Mouse (Mus musculus): Measurements from ENCODE around the gene Elavl2. TPM values are rescaled to one million over a fixed set of nuclear protein-coding genes. Genes with fewer than 3 reads are reported as not detected.
"Not testable (repeated sequence)": the region's sequence is repeated elsewhere in the genome, so short reads cannot be mapped to it uniquely, and the experiment has no call there.

The Elavl2 gene
- polyA plus RNA-seq, 1 experiment = not detected

GRCm38 (mm10) chr4:91289151-91289550 lies 111.4 kb downstream of the Elavl2 start:
- DNase-seq (ENCODE audit: low read depth in 1 of 2, low spot score in 2 of 2) = no peak
- no peaks in the 10 kb centered on the region for H3K36me3 ChIP-seq (ENCODE audit: control insufficient read depth, insufficient read depth, low read length)
- no peak overlapping the region for H3K4me3 ChIP-seq (ENCODE audit: extremely low read depth, insufficient read depth, insufficient read length)
- H3K4me1 ChIP-seq (ENCODE audit: control insufficient read depth, insufficient read depth, insufficient read length) = no peaks in the 10 kb centered on the region
- no peak overlapping the region for H3K27ac ChIP-seq (ENCODE audit: insufficient read depth, low read length)
- no peak for TF ChIP-seq POLR2A (IDR thresholded peaks at IDR 0.05; ENCODE audit: low read depth, low read length)
- no peaks in the 10 kb centered on the region for H3K27me3 ChIP-seq (ENCODE audit: control insufficient read depth, insufficient read depth, low read length)
- WGBS = 66% methylated on average over 1 of the region's 1 CpGs

GRCm38 (mm10) chr4:91268390-91268789 lies 132.2 kb downstream of the Elavl2 start:
- H3K4me3 ChIP-seq (ENCODE audit: extremely low read depth, insufficient read depth, insufficient read length) = no peak overlapping the region
- no peaks in the 10 kb centered on the region for H3K27me3 ChIP-seq (ENCODE audit: control insufficient read depth, insufficient read depth, low read length)
- H3K36me3 ChIP-seq (ENCODE audit: control insufficient read depth, insufficient read depth, low read length) = no peaks in the 10 kb centered on the region
- WGBS = 81% methylated on average over 1 of the region's 1 CpGs
- H3K27ac ChIP-seq (ENCODE audit: insufficient read depth, low read length) = no peak overlapping the region
- no peaks in the 10 kb centered on the region for H3K4me1 ChIP-seq (ENCODE audit: control insufficient read depth, insufficient read depth, insufficient read length)
- no peak for DNase-seq (ENCODE audit: low read depth in 1 of 2, low spot score in 2 of 2)
- TF ChIP-seq CTCF (IDR thresholded peaks at IDR 0.05; ENCODE audit: extremely low read depth, insufficient read depth, insufficient read length, insufficient replicate concordance) = no peak
- TF ChIP-seq POLR2A (IDR thresholded peaks at IDR 0.05; ENCODE audit: low read depth, low read length) = no peak

- WGBS = 89% methylated on average over 19 of the region's 19 CpGs
Observed at GRCm38 (mm10) chr4:91263733-91264440, 136.7 kb downstream of the Elavl2 start.

GRCm38 (mm10) chr4:91262839-91263238 lies 137.7 kb downstream of the Elavl2 start:
- H3K27me3 ChIP-seq (ENCODE audit: control insufficient read depth, insufficient read depth, low read length) = no peaks in the 10 kb centered on the region
- no peaks in the 10 kb centered on the region for H3K4me1 ChIP-seq (ENCODE audit: control insufficient read depth, insufficient read depth, insufficient read length)
- WGBS = 74% methylated on average over 8 of the region's 8 CpGs
- no peak for DNase-seq (ENCODE audit: low read depth in 1 of 2, low spot score in 2 of 2)
- no peaks in the 10 kb centered on the region for H3K36me3 ChIP-seq (ENCODE audit: control insufficient read depth, insufficient read depth, low read length)
- no peak overlapping the region for H3K4me3 ChIP-seq (ENCODE audit: extremely low read depth, insufficient read depth, insufficient read length)
- H3K27ac ChIP-seq (ENCODE audit: insufficient read depth, low read length) = no peak overlapping the region
- TF ChIP-seq CTCF (IDR thresholded peaks at IDR 0.05; ENCODE audit: extremely low read depth, insufficient read depth, insufficient read length, insufficient replicate concordance) = no peak
- no peak for TF ChIP-seq POLR2A (IDR thresholded peaks at IDR 0.05; ENCODE audit: low read depth, low read length)

More at GRCm38 (mm10) chr4:91263733-91264440, 136.7 kb downstream of the Elavl2 start:
- no peak for DNase-seq (ENCODE audit: low read depth in 1 of 2, low spot score in 2 of 2)
- Histone ChIP-seq H3K36me3 (ENCODE audit: control insufficient read depth, insufficient read depth, low read length) (no peaks in the 10 kb centered on the region), H3K27me3 (ENCODE audit: control insufficient read depth, insufficient read depth, low read length) (no peaks in the 10 kb centered on the region), H3K4me3 (ENCODE audit: extremely low read depth, insufficient read depth, insufficient read length) (no peak overlapping the region), H3K27ac (ENCODE audit: insufficient read depth, low read length) (no peak overlapping the region), H3K4me1 (ENCODE audit: control insufficient read depth, insufficient read depth, insufficient read length) (no peaks in the 10 kb centered on the region)
- no peak for TF ChIP-seq CTCF (IDR thresholded peaks at IDR 0.05; ENCODE audit: extremely low read depth, insufficient read depth, insufficient read length, insufficient replicate concordance)
- TF ChIP-seq POLR2A (IDR thresholded peaks at IDR 0.05; ENCODE audit: low read depth, low read length) = no peak

- WGBS = 91% methylated on average over 4 of the region's 4 CpGs
- H3K4me1 ChIP-seq (ENCODE audit: control insufficient read depth, insufficient read depth, insufficient read length) = no peaks in the 10 kb centered on the region
- H3K4me3 ChIP-seq (ENCODE audit: extremely low read depth, insufficient read depth, insufficient read length) = no peak overlapping the region
- TF ChIP-seq CTCF (IDR thresholded peaks at IDR 0.05; ENCODE audit: extremely low read depth, insufficient read depth, insufficient read length, insufficient replicate concordance) (no peak), POLR2A (IDR thresholded peaks at IDR 0.05; ENCODE audit: low read depth, low read length) (no peak)
- H3K27me3 ChIP-seq (ENCODE audit: control insufficient read depth, insufficient read depth, low read length) = no peaks in the 10 kb centered on the region
- H3K36me3 ChIP-seq (ENCODE audit: control insufficient read depth, insufficient read depth, low read length) = no peaks in the 10 kb centered on the region
- no peak overlapping the region for H3K27ac ChIP-seq (ENCODE audit: insufficient read depth, low read length)
- no peak for DNase-seq (ENCODE audit: low read depth in 1 of 2, low spot score in 2 of 2)
Observed at GRCm38 (mm10) chr4:91260622-91261021, 140.0 kb downstream of the Elavl2 start.

GRCm38 (mm10) chr4:91248650-91249049 lies 151.9 kb downstream of the Elavl2 start:
- Histone ChIP-seq H3K4me1 (ENCODE audit: control insufficient read depth, insufficient read depth, insufficient read length) (no peaks in the 10 kb centered on the region), H3K27me3 (ENCODE audit: control insufficient read depth, insufficient read depth, low read length) (no peaks in the 10 kb centered on the region), H3K4me3 (ENCODE audit: extremely low read depth, insufficient read depth, insufficient read length) (no peak overlapping the region), H3K27ac (ENCODE audit: insufficient read depth, low read length) (no peak overlapping the region), H3K36me3 (ENCODE audit: control insufficient read depth, insufficient read depth, low read length) (no peaks in the 10 kb centered on the region)
- WGBS = 91% methylated on average over 1 of the region's 1 CpGs
- no peak for TF ChIP-seq POLR2A (IDR thresholded peaks at IDR 0.05; ENCODE audit: low read depth, low read length)
- no peak for TF ChIP-seq CTCF (IDR thresholded peaks at IDR 0.05; ENCODE audit: extremely low read depth, insufficient read depth, insufficient read length, insufficient replicate concordance)
- DNase-seq (ENCODE audit: low read depth in 1 of 2, low spot score in 2 of 2) = no peak

- not testable (repeated sequence) for H3K4me3 ChIP-seq (ENCODE audit: extremely low read depth, insufficient read depth, insufficient read length); H3K27ac ChIP-seq (ENCODE audit: insufficient read depth, low read length); H3K36me3 ChIP-seq (ENCODE audit: control insufficient read depth, insufficient read depth, low read length); DNase-seq (ENCODE audit: low read depth in 1 of 2, low spot score in 2 of 2); H3K4me1 ChIP-seq (ENCODE audit: control insufficient read depth, insufficient read depth, insufficient read length); H3K27me3 ChIP-seq (ENCODE audit: control insufficient read depth, insufficient read depth, low read length)
- WGBS = 80% methylated on average over 6 of the region's 8 CpGs
Observed at GRCm38 (mm10) chr4:91245136-91245535, 155.4 kb downstream of the Elavl2 start.

Data from spleen, adult 2 months (tissue).